Mouse (Mus musculus) heart, postnatal 0 days (tissue): ENCODE measurements around the gene Zfp446. TPM values are rescaled to one million over a fixed set of nuclear protein-coding genes. Genes with fewer than 3 reads are reported as not detected.
A peak's percentile ranks its signal among the peaks of the same experiment; 100 is the strongest.

Experiments
- ATAC-seq: fragments of 200-750 bp; cut with Nextera tagmentation; 2 replicates; pipeline ENCODE4 v1.8.0; 2017; ENCODE audit warnings: low read depth, moderate number of reproducible peaks, moderate library complexity; ENCODE audit not compliant: insufficient read depth
- DNase-seq: peaks from one replicate; pipeline ENCODE4 v3.0.0-alpha.2; 2016; ENCODE audit warnings: low spot score
- H3K27ac ChIP-seq: fragments of 300-500 bp; sonication (generic); 2 replicates; pipeline ENCODE4 v1.5.1; 2014; ENCODE audit warnings: low read depth, mild to moderate bottlenecking
- H3K27me3 ChIP-seq: fragments of 300-500 bp; sonication (generic); 2 replicates; pipeline ENCODE4 v1.6.1; 2014; ENCODE audit warnings: low read length, mixed read lengths; ENCODE audit not compliant: control insufficient read depth, insufficient read depth
- H3K36me3 ChIP-seq: fragments of 300-500 bp; sonication (generic); replicated peaks from 2 replicates; pipeline ENCODE4 v1.6.1; 2014; ENCODE audit warnings: low read length, mixed read lengths; ENCODE audit not compliant: control insufficient read depth, insufficient read depth
- H3K4me1 ChIP-seq: fragments of 300-500 bp; sonication (generic); 2 replicates; pipeline ENCODE4 v1.6.1; 2014; ENCODE audit warnings: antibody characterized with exemption; ENCODE audit not compliant: control insufficient read depth, insufficient read depth
- H3K4me2 ChIP-seq: fragments of 300-500 bp; sonication (generic); 2 replicates; pipeline ENCODE4 v1.6.1; 2014; ENCODE audit warnings: low read depth, mild to moderate bottlenecking, low read length, moderate library complexity
- H3K4me3 ChIP-seq: fragments of 300-500 bp; sonication (generic); 2 replicates; pipeline ENCODE4 v1.5.1; 2014; ENCODE audit warnings: low read depth, low read length
- H3K9ac ChIP-seq: fragments of 300-500 bp; sonication (generic); replicated peaks from 2 replicates; pipeline ENCODE4 v1.6.1; 2014; ENCODE audit warnings: low read depth, low read length, mixed read lengths
- H3K9me3 ChIP-seq: fragments of 300-500 bp; sonication (generic); replicated peaks from 2 replicates; pipeline ENCODE4 v1.6.1; 2016; ENCODE audit warnings: low read length; ENCODE audit not compliant: control insufficient read depth
- CTCF ChIP-seq: IDR thresholded peaks from 2 replicates; pipeline ENCODE4 v1.5.1; 2016; ENCODE audit warnings: antibody characterized with exemption, control low read depth, low read depth
- EP300 ChIP-seq: IDR thresholded peaks from 2 replicates; pipeline ENCODE4 v1.6.1; 2016; ENCODE audit warnings: antibody characterized with exemption, low read depth
- WGBS: fragments of 180-500 bp; shearing (Covaris S2); extraction: QIAGEN DNeasy Blood & Tissue Kit; methylation state at CpG from one replicate; pipeline ENCODE4 v1.1.7; 2014; 5-methylcytosine and 5-hydroxymethylcytosine counted together
- polyA plus RNA-seq: library from polyadenylated mRNA; unstranded; fragments of >200 nt; fragmentation: Nextera tagmentation; extraction: Ambion mirVana; gene quantifications from 2 replicates; pipeline ENCODE4 v1.2.1, GENCODE M21; 2015
- total RNA-seq: library from RNA; depleted of rRNA; stranded (reverse); fragments of >200 nt; gene quantifications from 2 replicates; pipeline ENCODE4 v1.2.3, GENCODE M21; 2014; ENCODE audit warnings: low replicate concordance; rRNA removed

The Zfp446 gene
- total and polyA plus RNA-seq, 2 experiments from 2014 or later = 2.5 to 3.3 TPM

- no peak for DNase-seq
- Histone ChIP-seq H3K4me3 (no peak overlapping the region), H3K27me3 (no peaks in the 10 kb centered on the region), H3K36me3 (peaks cover 78% of the 10 kb centered on the region), H3K4me2 (no peak overlapping the region), H3K9me3 (no peaks in the 10 kb centered on the region), H3K9ac (no peak overlapping the region), H3K27ac (no peak overlapping the region), H3K4me1 (peaks cover 20% of the 10 kb centered on the region)
- no peak for ATAC-seq
- TF ChIP-seq CTCF (peak; percentile 35; the same call in 1 of the 2 replicates), EP300 (no peak)
- 69% methylated on average over 5 of the region's 5 CpGs for WGBS
These were observed 53.4 kb downstream of the Zfp446 start for GRCm38 (mm10) chr7:13031069-13031468.

DNA sequence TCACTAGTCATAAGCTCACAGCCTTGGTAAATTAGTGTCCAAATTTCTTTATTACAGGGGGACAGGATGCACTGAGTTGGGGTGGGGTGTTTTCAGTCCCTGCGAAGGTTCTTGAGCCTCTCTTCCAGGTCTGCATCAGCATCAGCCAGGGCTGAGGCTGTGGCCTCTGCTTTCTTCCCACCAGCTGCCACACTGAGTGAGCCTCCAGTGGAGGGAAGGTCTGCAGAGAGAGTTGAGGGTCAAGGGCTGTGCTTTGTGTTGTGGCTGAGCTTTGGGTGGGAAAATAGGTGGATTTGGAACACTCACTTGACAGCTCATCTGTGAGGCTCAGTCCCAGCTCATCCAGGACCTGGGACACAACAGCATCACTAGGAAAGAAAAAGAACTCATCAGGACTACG, 54.3 kb downstream of the Zfp446 start:
- no peaks in the 10 kb centered on the region for H3K27me3 ChIP-seq
- no peak for DNase-seq
- no peak overlapping the region for H3K27ac ChIP-seq
- TF ChIP-seq CTCF (no peak), EP300 (no peak)
- H3K36me3 ChIP-seq = peaks cover 69% of the 10 kb centered on the region
- WGBS = 81% methylated on average over 2 of the region's 2 CpGs
- H3K9ac ChIP-seq = no peak overlapping the region
- H3K4me3 ChIP-seq = no peak overlapping the region
- no peak overlapping the region for H3K4me2 ChIP-seq
- ATAC-seq = no peak
- no peaks in the 10 kb centered on the region for H3K9me3 ChIP-seq
- H3K4me1 ChIP-seq = peaks cover 22% of the 10 kb centered on the region

GRCm38 (mm10) chr7:13032541-13032940, 54.9 kb downstream of the Zfp446 start:
- 88% methylated on average over 7 of the region's 7 CpGs for WGBS
- no peak for TF ChIP-seq CTCF
- TF ChIP-seq EP300 = no peak

DNA sequence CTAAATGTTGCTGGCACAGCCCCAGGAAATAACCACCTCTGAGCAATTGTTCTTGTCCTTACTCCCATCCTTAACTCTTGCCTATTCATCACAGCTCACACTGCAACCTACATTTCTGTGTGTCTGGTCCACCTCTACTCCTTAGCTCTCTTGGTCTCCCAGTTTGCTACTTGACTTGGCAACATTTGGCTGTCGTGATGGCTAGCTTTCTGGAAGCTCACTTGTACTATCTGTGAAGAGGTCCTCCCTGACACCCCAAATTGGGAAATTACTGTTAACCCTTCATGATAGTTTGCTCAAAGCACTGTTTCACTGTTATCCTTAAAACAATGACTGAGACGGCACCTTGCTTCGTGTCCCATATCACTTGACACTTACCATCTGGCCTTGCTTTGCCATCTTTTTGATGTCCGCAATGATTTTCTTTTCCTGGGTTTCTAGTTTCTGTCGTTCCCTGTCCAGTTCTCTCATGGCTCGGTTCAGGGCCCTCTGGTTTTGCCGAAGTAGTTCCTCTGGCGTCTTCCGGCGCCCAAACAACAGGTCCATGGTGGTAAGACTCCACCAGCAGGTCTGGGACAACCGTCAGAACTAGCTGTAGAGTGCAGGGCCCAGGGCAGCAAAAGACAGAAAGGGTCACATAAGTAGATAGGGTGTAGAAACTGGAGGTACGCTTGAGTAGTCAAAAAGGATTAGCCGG, 56.0 kb downstream of the Zfp446 start:
- no peak for DNase-seq
- WGBS = 37% methylated on average over 13 of the region's 13 CpGs
- ATAC-seq = no peak
- TF ChIP-seq EP300 = no peak
- TF ChIP-seq CTCF = no peak
- peak overlapping the region; percentile 89 for H3K9ac ChIP-seq
- H3K27ac ChIP-seq = peak overlapping the region; percentile 94
- peaks cover 52% of the 10 kb centered on the region for H3K36me3 ChIP-seq
- no peaks in the 10 kb centered on the region for H3K27me3 ChIP-seq
- peak overlapping the region; percentile 79 for H3K4me3 ChIP-seq
- peaks cover 23% of the 10 kb centered on the region for H3K4me1 ChIP-seq
- peak overlapping the region; percentile 92 for H3K4me2 ChIP-seq
- no peaks in the 10 kb centered on the region for H3K9me3 ChIP-seq

More at GRCm38 (mm10) chr7:13032541-13032940, 54.9 kb downstream of the Zfp446 start:
- Histone ChIP-seq H3K9me3 (no peaks in the 10 kb centered on the region), H3K4me1 (peaks cover 23% of the 10 kb centered on the region), H3K4me3 (no peak overlapping the region), H3K36me3 (peaks cover 63% of the 10 kb centered on the region), H3K4me2 (no peak overlapping the region), H3K27ac (no peak overlapping the region), H3K9ac (no peak overlapping the region), H3K27me3 (no peaks in the 10 kb centered on the region)
- ATAC-seq (no peak), DNase-seq (no peak)

DNA sequence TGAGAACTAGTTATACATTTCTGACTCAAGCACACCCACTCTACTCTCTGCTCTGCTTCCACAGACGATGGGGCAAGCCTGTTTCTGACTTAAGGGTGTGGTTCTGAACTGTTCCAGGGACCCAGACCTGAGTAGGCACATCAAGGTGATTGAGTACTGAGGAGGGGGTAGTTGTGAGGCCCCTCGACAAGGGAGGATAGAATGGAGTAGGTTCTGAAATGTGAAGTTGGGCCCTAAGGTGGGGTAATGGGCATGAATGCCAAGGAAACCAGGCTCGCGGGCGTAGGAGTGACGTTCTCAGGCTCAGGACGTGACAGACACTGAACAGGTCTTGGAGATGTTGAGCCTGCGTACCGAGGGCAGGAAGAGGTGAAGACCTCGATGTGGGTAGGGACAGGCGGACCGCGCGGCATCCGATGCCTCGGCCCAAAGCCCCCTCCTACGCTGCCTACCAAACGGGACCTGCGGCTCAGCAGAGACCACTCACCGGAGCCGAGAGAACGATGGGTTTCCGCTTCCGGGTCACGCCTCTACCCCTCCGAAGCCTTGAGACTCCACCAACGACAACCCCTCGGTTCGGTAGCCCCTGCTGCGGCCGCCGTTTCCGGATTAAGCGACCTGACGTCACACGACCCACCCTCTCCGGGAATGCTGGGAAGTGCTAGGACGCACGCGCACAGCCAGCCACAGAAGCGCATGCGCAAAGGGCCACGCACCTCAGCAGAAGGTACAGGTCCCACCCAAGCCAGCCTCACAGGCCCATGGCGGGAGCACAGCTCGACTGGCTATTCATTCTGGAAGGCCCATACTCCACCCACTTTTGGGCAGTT, 56.7 kb downstream of the Zfp446 start, which contains the start of gene Chmp2a:
Gene Chmp2a, minus strand, starts transcription at position 660 of the 830 bp plus-strand sequence.
- ATAC-seq (peak; percentile 82), DNase-seq (peak; percentile 96)
- H3K36me3 ChIP-seq = peaks cover 45% of the 10 kb centered on the region
- no peaks in the 10 kb centered on the region for H3K9me3 ChIP-seq
- peak within 1 kb of the TSS; percentile 92 for H3K4me2 ChIP-seq
- TF ChIP-seq CTCF = no peak
- TF ChIP-seq EP300 = peak; percentile 91
- H3K27me3 ChIP-seq = no peaks in the 10 kb centered on the region
- peak within 1 kb of the TSS; percentile 94 for H3K27ac ChIP-seq
- peaks cover 31% of the 10 kb centered on the region for H3K4me1 ChIP-seq
- under 1% methylated on average over 45 of the region's 45 CpGs for WGBS
- peak within 1 kb of the TSS; percentile 89 for H3K9ac ChIP-seq
- peak within 1 kb of the TSS; percentile 79 for H3K4me3 ChIP-seq

Other genes starting within 250 kb of the Zfp446 start
- not detected in 2 replicates for gene Vmn2r56, start 242.8 kb upstream of the Zfp446 start, total RNA-seq
- not detected in 2 replicates for gene Vmn2r56, start 242.8 kb upstream of the Zfp446 start, polyA plus RNA-seq
- gene Zscan18, start 174.2 kb upstream of the Zfp446 start, total RNA-seq = 1.5 and 6.3 TPM in 2 replicates
- 2.1 and 2.6 TPM in 2 replicates for gene Zscan18, start 174.2 kb upstream of the Zfp446 start, polyA plus RNA-seq
- gene Zfp329, start 159.0 kb upstream of the Zfp446 start, total RNA-seq = 3.1 and 12.2 TPM in 2 replicates
- gene Zfp329, start 159.0 kb upstream of the Zfp446 start, polyA plus RNA-seq = 6.2 and 7.0 TPM in 2 replicates
- gene Zfp110, start 143.1 kb upstream of the Zfp446 start, total RNA-seq = 14.8 and 20.5 TPM in 2 replicates
- 15.3 and 15.9 TPM in 2 replicates for gene Zfp110, start 143.1 kb upstream of the Zfp446 start, polyA plus RNA-seq
- 2.9 and 6.3 TPM in 2 replicates for gene Zfp128, start 96.7 kb upstream of the Zfp446 start, total RNA-seq
- gene Zfp128, start 96.7 kb upstream of the Zfp446 start, polyA plus RNA-seq = 2.3 and 3.0 TPM in 2 replicates
- gene Zscan22, start 80.0 kb upstream of the Zfp446 start, total RNA-seq = 1.3 and 3.5 TPM in 2 replicates
- 4.4 and 4.6 TPM in 2 replicates for gene Zscan22, start 80.0 kb upstream of the Zfp446 start, polyA plus RNA-seq
- 1,775 and 1,995 TPM in 2 replicates for gene Rps5, start 55.6 kb upstream of the Zfp446 start, total RNA-seq
- 431 and 457 TPM in 2 replicates for gene Rps5, start 55.6 kb upstream of the Zfp446 start, polyA plus RNA-seq
- gene Rnf225, start 50.4 kb upstream of the Zfp446 start, total RNA-seq = not detected in 2 replicates
- 0.14 and 0.19 TPM in 2 replicates for gene Rnf225, start 50.4 kb upstream of the Zfp446 start, polyA plus RNA-seq
- 2.9 and 10.9 TPM in 2 replicates for gene Zfp324, start 12.0 kb upstream of the Zfp446 start, total RNA-seq
- 3.7 and 4.2 TPM in 2 replicates for gene Zfp324, start 12.0 kb upstream of the Zfp446 start, polyA plus RNA-seq
- gene Slc27a5, start 20.3 kb downstream of the Zfp446 start, total RNA-seq = not detected in 2 replicates
- gene Slc27a5, start 20.3 kb downstream of the Zfp446 start, polyA plus RNA-seq = not detected in 2 replicates
- gene Trim28, start 21.3 kb downstream of the Zfp446 start, total RNA-seq = 279 and 309 TPM in 2 replicates
- 67.8 and 69.9 TPM in 2 replicates for gene Trim28, start 21.3 kb downstream of the Zfp446 start, polyA plus RNA-seq
- 16.9 and 29.2 TPM in 2 replicates for gene Zbtb45, start 32.2 kb downstream of the Zfp446 start, total RNA-seq
- 9.5 and 10.5 TPM in 2 replicates for gene Zbtb45, start 32.2 kb downstream of the Zfp446 start, polyA plus RNA-seq
- gene Chmp2a, start 57.0 kb downstream of the Zfp446 start, total RNA-seq = 48.2 and 72.1 TPM in 2 replicates
- 181 and 183 TPM in 2 replicates for gene Chmp2a, start 57.0 kb downstream of the Zfp446 start, polyA plus RNA-seq
- 290 and 312 TPM in 2 replicates for gene Ube2m, start 60.4 kb downstream of the Zfp446 start, total RNA-seq
- gene Ube2m, start 60.4 kb downstream of the Zfp446 start, polyA plus RNA-seq = 116 and 127 TPM in 2 replicates
- 2.7 and 8.4 TPM in 2 replicates for gene Mzf1, start 76.9 kb downstream of the Zfp446 start, total RNA-seq
- gene Mzf1, start 76.9 kb downstream of the Zfp446 start, polyA plus RNA-seq = 0.70 and 0.83 TPM in 2 replicates
- not detected in 2 replicates for gene Vmn1r85, start 117.3 kb downstream of the Zfp446 start, total RNA-seq
- gene Vmn1r85, start 117.3 kb downstream of the Zfp446 start, polyA plus RNA-seq = not detected in 2 replicates
- gene Vmn1r86, start 142.1 kb downstream of the Zfp446 start, total RNA-seq = not detected in 2 replicates
- gene Vmn1r86, start 142.1 kb downstream of the Zfp446 start, polyA plus RNA-seq = not detected in 2 replicates
- not detected in 2 replicates for gene Vmn1r87, start 162.3 kb downstream of the Zfp446 start, total RNA-seq
- gene Vmn1r87, start 162.3 kb downstream of the Zfp446 start, polyA plus RNA-seq = not detected in 2 replicates
- not detected in 2 replicates for gene Vmn1r88, start 181.7 kb downstream of the Zfp446 start, total RNA-seq
- gene Vmn1r88, start 181.7 kb downstream of the Zfp446 start, polyA plus RNA-seq = not detected in 2 replicates
- gene Vmn1r89, start 235.2 kb downstream of the Zfp446 start, total RNA-seq = not detected in 2 replicates
- gene Vmn1r89, start 235.2 kb downstream of the Zfp446 start, polyA plus RNA-seq = not detected in 2 replicates